Mouse (Mus musculus) midbrain, embryonic 12.5 days (tissue): ENCODE measurements around the gene Tlx2. TPM values are rescaled to one million over a fixed set of nuclear protein-coding genes. Genes with fewer than 3 reads are reported as not detected.

Experiments
- ATAC-seq: fragments of 200-750 bp; cut with Nextera tagmentation; 2 replicates; pipeline ENCODE4 v1.8.0; 2017; ENCODE audit warnings: low read depth, moderate TSS enrichment, moderate library complexity; ENCODE audit not compliant: low FRiP score
- H3K27ac ChIP-seq: fragments of 300-500 bp; sonication (generic); replicated peaks from 2 replicates; pipeline ENCODE4 v1.5.1; 2016; ENCODE audit warnings: mild to moderate bottlenecking
- H3K27me3 ChIP-seq: fragments of 300-500 bp; sonication (generic); 2 replicates; pipeline ENCODE4 v1.6.1; 2016; ENCODE audit warnings: mild to moderate bottlenecking
- H3K36me3 ChIP-seq: fragments of 300-500 bp; sonication (generic); 2 replicates; pipeline ENCODE4 v1.6.1; 2016
- H3K4me1 ChIP-seq: fragments of 300-500 bp; sonication (generic); 2 replicates; pipeline ENCODE4 v1.6.1; 2016
- H3K4me2 ChIP-seq: fragments of 300-500 bp; sonication (generic); replicated peaks from 2 replicates; pipeline ENCODE4 v1.6.1; 2016; ENCODE audit warnings: mild to moderate bottlenecking, moderate library complexity
- H3K4me3 ChIP-seq: fragments of 300-500 bp; sonication (generic); 2 replicates; pipeline ENCODE4 v1.5.1; 2016; ENCODE audit warnings: mild to moderate bottlenecking
- H3K9ac ChIP-seq: fragments of 300-500 bp; sonication (generic); replicated peaks from 2 replicates; pipeline ENCODE4 v1.6.1; 2016; ENCODE audit warnings: mild to moderate bottlenecking, moderate library complexity
- H3K9me3 ChIP-seq: fragments of 300-500 bp; sonication (generic); 2 replicates; pipeline ENCODE4 v1.6.1; 2016; ENCODE audit warnings: mild to moderate bottlenecking
- WGBS: fragments of 180-500 bp; shearing (Covaris S2); methylation state at CpG from one replicate; pipeline ENCODE4 v1.1.7; 2016; 5-methylcytosine and 5-hydroxymethylcytosine counted together
- polyA plus RNA-seq: library from polyadenylated mRNA; unstranded; fragments of >200 nt; fragmentation: Nextera tagmentation; extraction: Ambion mirVana; gene quantifications from 2 replicates; pipeline ENCODE4 v1.2.1, GENCODE M21; 2016

The Tlx2 gene
- not detected in 2 replicates for polyA plus RNA-seq

GRCm38 (mm10) chr6:83070247-83070310, at the start of gene Tlx2:
Gene Tlx2 (minus strand): TSS chr6:83070293.
- Histone ChIP-seq H3K4me2 (peak within 1 kb of the TSS; percentile 25; the same call in 1 of the 2 replicates), H3K27ac (no peak within 1 kb of the TSS), H3K4me1 (peaks cover 23% of the 10 kb centered on the region), H3K4me3 (peak within 1 kb of the TSS; percentile 24), H3K9ac (no peak within 1 kb of the TSS), H3K36me3 (no peaks in the 10 kb centered on the region), H3K27me3 (peaks cover 100% of the 10 kb centered on the region), H3K9me3 (no peaks in the 10 kb centered on the region)
- no peak for ATAC-seq
- 3% methylated on average over 10 of the region's 10 CpGs for WGBS

- peak overlapping the region; percentile 99; the same call in 1 of the 2 replicates for H3K27ac ChIP-seq
- WGBS, result 62% methylated on average over 7 of the region's 7 CpGs
- H3K4me1 ChIP-seq, result peaks cover 74% of the 10 kb centered on the region
- ATAC-seq, result no peak
- no peaks in the 10 kb centered on the region for H3K9me3 ChIP-seq
- H3K27me3 ChIP-seq, result no peaks in the 10 kb centered on the region
- peak overlapping the region; percentile 89 for H3K9ac ChIP-seq
- H3K4me2 ChIP-seq, result peak overlapping the region; percentile 78
- H3K36me3 ChIP-seq, result peaks cover 30% of the 10 kb centered on the region
- peak overlapping the region; percentile 84 for H3K4me3 ChIP-seq
These were observed 49.6 kb upstream of the Tlx2 start for GRCm38 (mm10) chr6:83119734-83120051.

GRCm38 (mm10) chr6:83118825-83119733, 49.0 kb upstream of the Tlx2 start:
- Histone ChIP-seq H3K4me2 (peak overlapping the region; percentile 78), H3K9ac (0 out of 2 replicates have a peak overlapping the region, but pooled peaks have one; percentile 89), H3K27ac (peak overlapping the region; percentile 10; the same call in 1 of the 2 replicates), H3K9me3 (no peaks in the 10 kb centered on the region), H3K4me1 (peaks cover 72% of the 10 kb centered on the region), H3K4me3 (peak overlapping the region; percentile 84; the same call in 1 of the 2 replicates), H3K27me3 (no peaks in the 10 kb centered on the region), H3K36me3 (peaks cover 30% of the 10 kb centered on the region)
- WGBS, result 87% methylated on average over 14 of the region's 14 CpGs
- ATAC-seq, result no peak

- H3K27me3 ChIP-seq, result no peaks in the 10 kb centered on the region
- no peak overlapping the region for H3K4me3 ChIP-seq
- peaks cover 65% of the 10 kb centered on the region for H3K4me1 ChIP-seq
- H3K36me3 ChIP-seq, result peaks cover 30% of the 10 kb centered on the region
- no peak overlapping the region for H3K9ac ChIP-seq
- no peak overlapping the region; the same call in 1 of the 2 replicates for H3K27ac ChIP-seq
- WGBS, result 84% methylated on average over 11 of the region's 11 CpGs
- H3K9me3 ChIP-seq, result no peaks in the 10 kb centered on the region
- H3K4me2 ChIP-seq, result 0 out of 2 replicates have a peak overlapping the region, but pooled peaks have one; percentile 4
- no peak for ATAC-seq
These were observed 48.3 kb upstream of the Tlx2 start for GRCm38 (mm10) chr6:83118369-83118768.

- Histone ChIP-seq H3K9me3 (no peaks in the 10 kb centered on the region), H3K4me2 (no peak overlapping the region), H3K4me1 (peaks cover 57% of the 10 kb centered on the region), H3K27me3 (no peaks in the 10 kb centered on the region), H3K9ac (peak overlapping the region; percentile 24; the same call in 1 of the 2 replicates), H3K36me3 (peaks cover 30% of the 10 kb centered on the region), H3K4me3 (peak overlapping the region; percentile 6; the same call in 1 of the 2 replicates), H3K27ac (no peak overlapping the region)
- ATAC-seq, result no peak
- 88% methylated on average over 13 of the region's 13 CpGs for WGBS
These were observed 47.5 kb upstream of the Tlx2 start for GRCm38 (mm10) chr6:83117616-83118015.

- Histone ChIP-seq H3K9me3 (no peaks in the 10 kb centered on the region), H3K9ac (no peak overlapping the region), H3K4me2 (peak overlapping the region; percentile 95; the same call in 1 of the 2 replicates), H3K36me3 (peaks cover 30% of the 10 kb centered on the region), H3K4me1 (peaks cover 52% of the 10 kb centered on the region), H3K27me3 (no peaks in the 10 kb centered on the region), H3K4me3 (peak overlapping the region; percentile 78; the same call in 1 of the 2 replicates), H3K27ac (no peak overlapping the region)
- no peak for ATAC-seq
- 86% methylated on average over 4 of the region's 4 CpGs for WGBS
These were observed 47.0 kb upstream of the Tlx2 start for GRCm38 (mm10) chr6:83117165-83117438.

- peak overlapping the region; percentile 85 for H3K9ac ChIP-seq
- H3K27me3 ChIP-seq, result no peaks in the 10 kb centered on the region
- no peaks in the 10 kb centered on the region for H3K9me3 ChIP-seq
- no peak for ATAC-seq
- H3K4me1 ChIP-seq, result peaks cover 52% of the 10 kb centered on the region
- H3K4me2 ChIP-seq, result peak overlapping the region; percentile 95
- 82% methylated on average over 11 of the region's 11 CpGs for WGBS
- H3K27ac ChIP-seq, result no peak overlapping the region
- H3K36me3 ChIP-seq, result peaks cover 30% of the 10 kb centered on the region
- peak overlapping the region; percentile 78 for H3K4me3 ChIP-seq
These were observed 46.5 kb upstream of the Tlx2 start for GRCm38 (mm10) chr6:83116373-83117164.

GRCm38 (mm10) chr6:83115682-83116372, 45.7 kb upstream of the Tlx2 start:
- peak overlapping the region; percentile 85 for H3K9ac ChIP-seq
- H3K4me3 ChIP-seq, result peak overlapping the region; percentile 78
- peak; percentile 72 for ATAC-seq
- H3K27ac ChIP-seq, result peak overlapping the region; percentile 78
- H3K9me3 ChIP-seq, result no peaks in the 10 kb centered on the region
- 2% methylated on average over 41 of the region's 48 CpGs for WGBS
- H3K27me3 ChIP-seq, result no peaks in the 10 kb centered on the region
- peaks cover 52% of the 10 kb centered on the region for H3K4me1 ChIP-seq
- H3K4me2 ChIP-seq, result peak overlapping the region; percentile 95
- H3K36me3 ChIP-seq, result peaks cover 30% of the 10 kb centered on the region

GRCm38 (mm10) chr6:83115011-83115671, 45.0 kb upstream of the Tlx2 start, which contains the start of gene Mogs:
Gene Mogs (plus strand): TSS chr6:83115496.
- ATAC-seq, result peak; percentile 90
- H3K27ac ChIP-seq, result peak within 1 kb of the TSS; percentile 78
- peaks cover 46% of the 10 kb centered on the region for H3K4me1 ChIP-seq
- no peaks in the 10 kb centered on the region for H3K27me3 ChIP-seq
- WGBS, result 1% methylated on average over 51 of the region's 58 CpGs
- peak within 1 kb of the TSS; percentile 85 for H3K9ac ChIP-seq
- peak within 1 kb of the TSS; percentile 78 for H3K4me3 ChIP-seq
- no peaks in the 10 kb centered on the region for H3K9me3 ChIP-seq
- peaks cover 30% of the 10 kb centered on the region for H3K36me3 ChIP-seq
- H3K4me2 ChIP-seq, result peak within 1 kb of the TSS; percentile 95

- H3K36me3 ChIP-seq, result 0 out of 2 replicates have a peak, but pooled peaks cover 6% of the 10 kb centered on the region
- H3K4me3 ChIP-seq, result no peak overlapping the region
- no peak overlapping the region for H3K27ac ChIP-seq
- WGBS, result 95% methylated on average over 4 of the region's 4 CpGs
- H3K9ac ChIP-seq, result no peak overlapping the region
- H3K4me1 ChIP-seq, result peaks cover 37% of the 10 kb centered on the region
- no peaks in the 10 kb centered on the region for H3K9me3 ChIP-seq
- ATAC-seq, result no peak
- no peaks in the 10 kb centered on the region for H3K27me3 ChIP-seq
- H3K4me2 ChIP-seq, result no peak overlapping the region
These were observed 41.5 kb upstream of the Tlx2 start for GRCm38 (mm10) chr6:83111510-83112136.
